Mouse (Mus musculus) regulatory T cell (primary cell): ENCODE measurements around the gene 1110059E24Rik.
"Not testable (repeated sequence)": the region's sequence is repeated elsewhere in the genome, so short reads cannot be mapped to it uniquely, and the experiment has no call there.

Source experiments
- in situ Hi-C: fragments of 300-600 bp; cut with MboI, MseI; formaldehyde crosslinking; loops from one replicate; pipeline ENCODE4 v1.15.1; 2025; ENCODE audit warnings: high pct_unique_total_duplicates

1110059E24Rik gene

DNA sequence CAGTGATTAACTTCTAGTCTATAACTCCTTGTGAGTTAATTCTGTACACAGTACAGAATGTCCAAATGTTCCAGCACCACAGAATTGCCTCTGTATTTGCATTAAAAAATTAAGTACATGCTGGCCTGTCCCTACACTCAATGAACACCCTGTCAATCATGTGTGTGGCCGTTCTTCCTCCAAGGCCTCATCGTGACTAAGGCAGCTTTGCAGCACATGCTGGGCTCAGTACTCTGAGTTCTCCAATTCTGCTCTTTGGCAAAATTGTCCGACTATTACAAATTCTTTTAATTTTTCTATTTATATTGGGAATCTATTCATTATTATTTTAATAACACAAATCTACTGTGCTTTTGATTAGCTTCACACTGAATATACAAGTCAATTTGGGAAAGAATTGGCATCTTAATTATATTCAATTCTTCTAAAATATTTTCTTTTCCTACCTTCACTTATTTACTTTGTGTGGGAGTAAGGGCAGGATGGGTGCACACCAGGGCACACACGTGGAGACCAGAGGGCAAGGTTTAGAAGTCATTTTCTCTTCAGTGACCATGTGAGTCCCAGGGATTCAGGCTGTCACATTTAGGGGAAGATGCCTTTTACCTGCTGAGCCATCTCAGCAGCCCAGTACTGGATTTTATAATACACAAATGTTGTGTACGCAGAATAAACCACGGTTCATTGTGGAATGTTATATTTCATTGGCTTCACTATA lies 26.3 kb downstream of the 1110059E24Rik start:
- in situ Hi-C loops, result no loop called here

DNA sequence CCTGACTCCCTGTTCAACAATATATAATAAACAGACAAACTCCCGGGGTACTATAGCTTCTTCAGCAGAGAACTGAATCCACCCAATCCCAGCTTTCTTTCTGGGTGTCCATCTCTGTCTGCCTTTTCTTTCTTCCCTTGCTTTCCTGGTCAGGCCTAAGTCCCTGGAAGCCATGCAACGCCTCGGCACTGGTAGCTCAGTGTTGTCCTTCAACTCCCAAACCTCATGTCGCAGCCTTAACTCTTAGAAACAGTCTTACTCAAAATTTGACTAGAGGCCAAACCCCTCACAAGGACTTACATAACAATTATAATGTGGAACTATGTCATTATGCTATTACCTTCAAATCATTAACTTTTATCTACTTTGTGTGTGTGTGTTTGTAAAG lies 28.6 kb downstream of the 1110059E24Rik start:
- in situ Hi-C loops, result no loop called here

DNA sequence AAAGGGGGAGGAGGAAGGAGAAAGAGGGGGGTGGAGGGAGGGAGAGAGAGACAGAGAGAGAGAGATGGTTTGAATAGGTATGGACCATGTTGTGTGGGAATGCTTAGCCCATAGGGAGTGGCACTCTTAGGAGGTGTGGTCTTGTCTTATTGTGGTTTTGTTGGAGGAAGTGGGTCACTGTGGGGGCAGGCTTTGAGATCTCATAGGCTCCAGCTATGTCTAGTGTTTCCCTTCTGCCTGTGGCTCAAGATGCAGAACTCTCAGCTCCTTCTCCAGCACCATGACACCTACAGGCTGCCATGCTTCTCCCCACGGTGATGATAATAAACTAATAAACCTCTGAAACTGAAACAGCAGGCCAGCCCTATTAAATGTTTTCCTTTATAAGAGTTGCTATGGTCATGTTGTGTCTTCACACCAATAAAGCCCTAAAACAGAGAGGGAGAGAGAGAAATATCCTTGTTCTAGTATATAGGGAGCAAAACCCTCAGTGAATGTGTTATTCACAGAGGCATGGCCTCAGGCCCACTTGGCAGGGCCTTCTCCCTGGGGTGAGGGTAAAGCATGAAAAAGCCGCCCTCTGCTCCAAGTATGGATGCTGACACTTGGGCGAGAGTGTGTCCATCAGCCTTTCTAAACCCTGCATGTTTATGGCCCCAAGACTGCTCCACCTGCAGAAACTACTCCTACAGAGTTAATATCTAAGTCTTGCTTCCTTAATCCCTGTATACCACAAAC lies 29.2 kb downstream of the 1110059E24Rik start:
- in situ Hi-C loops, result no loop called here

DNA sequence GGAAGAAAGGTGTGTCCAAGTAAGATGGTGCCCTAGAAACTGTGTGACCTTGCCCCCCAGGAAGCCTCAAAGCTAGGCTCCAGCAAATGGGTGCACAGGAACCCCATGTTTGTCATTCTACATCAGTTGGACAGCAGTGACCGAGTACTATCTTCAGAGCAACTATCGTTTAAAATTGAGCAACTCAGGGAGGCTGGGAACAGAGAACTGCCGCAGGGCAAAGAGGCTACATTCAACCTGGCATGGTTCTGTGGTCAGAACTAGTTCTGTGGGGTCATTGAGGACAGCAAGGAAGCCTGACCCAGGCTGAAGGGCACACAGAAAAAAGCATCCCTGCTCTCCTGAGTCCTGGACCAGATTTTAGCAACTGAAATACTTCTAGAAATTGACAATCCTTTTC lies 37.0 kb downstream of the 1110059E24Rik start:
- in situ Hi-C loops, result no loop called here

DNA sequence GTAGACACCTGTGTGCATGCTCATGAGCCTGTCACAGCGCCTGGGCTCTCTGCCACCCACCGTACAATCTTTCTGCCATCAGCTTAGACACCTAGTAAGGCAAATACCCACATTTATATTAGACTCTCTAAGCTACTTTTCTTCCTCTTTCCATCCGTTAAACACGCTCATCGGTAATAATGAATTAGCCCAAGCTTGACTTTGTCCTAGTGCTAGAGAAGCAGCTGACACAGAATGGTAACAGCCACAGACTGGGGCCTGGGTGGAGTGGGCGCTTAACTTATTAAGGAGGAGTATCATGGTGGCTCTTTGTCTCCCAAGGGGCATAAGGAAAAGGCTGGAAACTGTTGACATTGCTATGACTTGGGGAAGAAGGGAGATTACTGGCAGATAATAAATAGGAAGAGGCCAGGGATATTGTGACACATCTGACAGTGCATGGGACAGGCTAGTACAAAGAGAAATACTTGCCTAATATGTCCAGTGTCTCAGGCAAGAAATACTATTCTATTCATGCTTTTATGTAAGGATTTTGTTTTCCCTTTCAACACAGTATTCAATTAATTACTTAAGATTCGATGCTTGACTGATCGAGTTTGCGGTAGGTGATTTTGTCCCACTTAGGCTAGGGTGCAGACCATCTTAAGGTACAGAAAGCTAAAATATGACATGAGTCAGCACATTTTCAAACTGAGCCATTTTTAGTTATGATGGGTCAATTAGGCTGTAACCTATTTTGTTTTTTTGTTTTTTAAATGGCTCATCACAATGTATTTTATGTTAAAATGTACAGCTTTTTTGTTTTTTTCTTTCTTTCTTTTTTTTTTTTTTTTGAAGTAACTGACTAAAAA lies 40.8 kb downstream of the 1110059E24Rik start:
- in situ Hi-C loops, result no loop called here

DNA sequence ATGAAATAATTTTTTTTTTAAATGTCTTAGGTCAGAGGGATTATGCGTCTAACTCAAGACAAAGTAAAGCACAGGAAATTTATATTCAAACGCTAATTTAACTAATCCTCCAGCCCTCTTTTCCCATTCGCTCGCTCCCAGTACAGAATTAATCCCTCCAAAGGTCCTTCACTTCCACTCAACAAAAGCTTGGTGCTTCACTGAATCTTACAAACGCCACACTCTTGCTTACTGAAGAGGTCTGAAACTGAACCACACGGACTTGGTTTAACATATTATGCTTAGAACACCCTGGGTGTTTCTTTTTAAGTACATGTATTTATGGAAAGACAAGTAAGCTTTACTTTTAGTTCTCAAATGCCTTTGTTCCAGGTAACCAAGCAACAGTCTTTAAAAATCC lies 41.5 kb downstream of the 1110059E24Rik start:
- in situ Hi-C loops, result no loop called here

DNA sequence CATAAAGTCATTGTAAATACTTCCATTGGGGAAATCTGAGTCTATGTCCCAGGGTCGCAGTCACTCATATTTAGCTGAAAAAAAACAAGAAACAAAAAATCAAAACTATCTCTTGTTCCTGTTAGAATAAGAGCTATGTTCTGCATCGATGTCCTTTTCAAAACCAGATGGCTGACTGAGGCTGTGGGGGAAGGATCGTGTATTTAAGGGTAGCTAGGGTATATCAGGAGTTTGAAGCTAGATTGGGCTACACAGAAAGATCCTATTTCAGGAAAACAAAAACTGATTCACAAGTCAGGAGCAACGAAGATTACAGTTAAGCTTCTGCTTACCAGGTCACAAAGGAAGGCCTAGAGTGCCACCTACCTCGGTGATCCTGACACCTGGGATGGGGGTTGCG lies 42.5 kb downstream of the 1110059E24Rik start:
- in situ Hi-C loops, result no loop called here

DNA sequence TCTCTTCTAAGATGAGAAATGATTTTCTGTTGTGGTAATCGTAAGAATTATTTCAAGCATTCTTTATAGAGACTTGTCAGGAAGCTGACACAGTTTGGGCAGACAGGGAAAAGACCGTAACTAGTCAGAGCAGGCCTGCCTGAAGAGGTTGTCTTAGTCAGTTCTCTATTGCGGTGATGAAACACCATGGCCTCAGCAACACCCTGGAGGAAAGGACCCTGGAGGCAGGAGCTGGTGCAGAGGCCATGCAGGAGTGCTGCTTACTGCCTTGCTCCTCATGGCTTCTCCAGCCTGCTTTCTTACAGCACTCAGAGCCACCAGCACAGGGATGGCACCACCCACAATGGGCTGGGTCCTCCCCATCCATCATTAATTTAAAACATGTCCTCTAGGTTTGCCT lies 47.5 kb downstream of the 1110059E24Rik start:
- in situ Hi-C loops, result no loop called here

DNA sequence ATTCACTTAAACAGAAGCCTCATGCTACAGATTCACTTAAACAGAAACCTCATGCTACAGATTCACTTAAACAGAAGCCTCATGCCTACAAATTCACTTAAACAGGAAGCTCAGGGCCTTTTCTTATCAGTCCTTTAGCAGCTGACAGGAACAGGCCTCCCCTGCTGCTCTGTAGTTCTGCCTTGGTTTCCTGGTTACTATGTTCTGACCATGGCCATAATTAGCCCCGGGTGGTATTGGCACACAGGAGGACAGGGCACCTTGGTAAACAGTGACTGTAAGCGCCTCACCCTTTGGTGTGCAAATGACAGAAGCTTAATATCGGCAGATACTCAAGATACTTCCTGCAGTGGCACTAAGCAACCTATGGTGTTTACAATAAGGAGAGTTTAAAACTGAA lies 48.9 kb downstream of the 1110059E24Rik start:
- in situ Hi-C loops, result no loop called here

DNA sequence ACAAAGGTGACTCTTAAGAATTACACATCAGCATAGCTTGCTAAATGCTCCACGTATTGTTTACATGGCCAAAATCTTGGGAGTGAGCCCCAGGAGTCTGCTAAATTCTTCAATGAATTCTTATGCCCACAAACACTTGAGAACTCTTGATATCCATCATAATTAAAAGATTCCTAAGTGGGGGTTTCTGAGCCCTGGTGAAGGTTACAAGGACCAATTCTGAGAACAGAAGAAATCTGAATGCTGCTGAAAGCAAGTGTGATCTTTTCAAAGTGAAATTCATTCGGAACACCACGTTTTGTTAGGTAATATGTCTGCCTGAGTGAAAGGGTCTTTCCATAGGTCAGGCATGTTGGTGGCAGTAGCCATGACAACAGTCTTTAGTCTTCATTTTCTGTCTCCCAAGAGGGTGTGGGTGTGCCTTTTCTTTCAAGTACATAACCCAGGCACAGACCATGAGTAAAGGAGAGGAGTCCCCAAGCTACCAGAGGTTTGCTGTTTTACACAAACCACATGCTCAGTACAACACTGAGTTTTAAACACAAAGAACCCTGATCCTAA lies 51.2 kb downstream of the 1110059E24Rik start:
- in situ Hi-C loops, result no loop called here

DNA sequence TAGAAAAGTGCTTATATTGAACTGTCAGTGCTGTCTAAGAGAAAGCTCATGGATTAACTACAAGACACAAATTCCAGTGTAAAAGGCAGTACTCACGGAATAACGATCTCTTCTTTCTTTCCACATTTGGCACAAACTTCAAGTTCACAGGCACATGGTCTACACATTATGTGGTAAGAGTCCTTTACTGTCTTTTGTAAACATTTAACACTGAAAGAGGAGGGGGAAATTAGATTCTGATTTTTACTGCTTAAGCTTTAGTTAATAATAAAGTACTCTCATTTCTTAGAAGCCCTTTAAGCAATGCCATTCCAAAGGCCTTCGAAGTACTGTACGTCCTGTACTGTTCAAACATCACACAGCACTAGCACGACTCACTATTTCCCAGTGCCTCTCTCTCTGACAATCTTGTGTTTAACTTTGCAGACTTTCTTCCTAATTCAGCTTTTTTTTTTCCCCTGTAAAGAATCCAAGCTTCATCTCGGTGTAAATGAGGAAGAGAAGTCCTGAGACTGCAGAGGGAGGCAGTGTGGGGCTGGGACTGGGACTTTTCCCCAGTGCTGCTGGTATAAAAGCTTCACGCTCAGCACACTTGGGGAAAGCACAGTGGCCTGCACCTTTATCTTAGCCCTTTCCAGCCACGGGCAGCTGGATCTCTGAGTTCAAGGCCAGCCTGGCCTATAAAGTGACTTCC lies 54.0 kb downstream of the 1110059E24Rik start:
- in situ Hi-C loops, result no loop called here

DNA sequence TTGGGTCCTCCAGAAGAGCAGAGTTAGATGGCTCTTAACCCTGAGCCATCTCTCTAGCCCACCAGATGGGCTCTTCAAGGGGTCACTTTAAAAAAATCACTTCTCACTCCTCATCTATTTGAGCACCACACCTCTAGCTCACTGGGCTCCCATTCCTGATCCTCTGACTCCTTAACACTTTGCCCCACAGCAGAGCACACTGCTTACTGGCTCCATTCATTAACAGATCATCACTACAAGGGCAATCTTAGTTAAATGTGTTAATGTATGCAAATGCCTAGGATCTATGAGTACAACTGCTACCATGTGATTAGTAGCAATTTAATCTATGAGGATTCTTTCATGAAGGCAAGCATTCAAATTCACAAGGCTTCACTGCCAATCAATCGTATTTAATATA lies 58.1 kb downstream of the 1110059E24Rik start:
- in situ Hi-C loops, result no loop called here

DNA sequence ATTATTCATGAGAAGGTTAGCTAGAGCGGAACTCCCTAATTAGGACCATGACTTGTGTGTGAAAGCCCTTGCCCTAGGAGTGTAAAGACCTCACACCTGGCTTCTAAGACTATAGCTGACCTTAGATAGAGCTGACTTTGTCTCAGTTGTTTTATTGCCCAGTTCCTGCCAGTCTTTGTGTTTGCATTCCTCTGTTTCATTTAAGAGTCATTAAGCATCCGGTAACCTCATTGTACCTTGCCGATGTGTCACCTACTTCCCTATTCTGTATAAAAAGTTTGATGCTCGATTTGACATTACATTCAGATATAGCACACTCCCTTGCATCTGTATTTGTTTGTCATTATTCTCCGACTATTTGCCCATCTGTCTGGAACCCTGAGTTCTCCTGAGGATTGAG lies 60.6 kb downstream of the 1110059E24Rik start:
- in situ Hi-C loops, result not testable (repeated sequence)

DNA sequence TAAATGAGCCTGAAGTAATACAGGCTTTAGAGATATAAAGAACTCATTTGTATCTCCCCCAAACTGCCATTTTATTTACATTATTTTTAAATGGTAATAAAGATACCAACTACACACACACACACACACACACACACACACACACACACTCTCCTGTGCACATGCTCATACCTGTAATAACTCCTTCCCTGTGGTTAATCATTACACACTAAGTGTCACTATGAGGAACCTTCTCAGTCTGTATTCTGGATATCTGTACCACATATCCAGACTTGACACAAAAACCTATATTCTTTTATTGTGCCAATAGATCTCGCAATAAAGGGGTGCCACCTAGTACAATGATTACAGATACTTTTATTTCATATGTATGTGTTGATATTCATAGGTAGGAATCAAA lies 62.9 kb downstream of the 1110059E24Rik start:
- in situ Hi-C loops, result no loop called here

DNA sequence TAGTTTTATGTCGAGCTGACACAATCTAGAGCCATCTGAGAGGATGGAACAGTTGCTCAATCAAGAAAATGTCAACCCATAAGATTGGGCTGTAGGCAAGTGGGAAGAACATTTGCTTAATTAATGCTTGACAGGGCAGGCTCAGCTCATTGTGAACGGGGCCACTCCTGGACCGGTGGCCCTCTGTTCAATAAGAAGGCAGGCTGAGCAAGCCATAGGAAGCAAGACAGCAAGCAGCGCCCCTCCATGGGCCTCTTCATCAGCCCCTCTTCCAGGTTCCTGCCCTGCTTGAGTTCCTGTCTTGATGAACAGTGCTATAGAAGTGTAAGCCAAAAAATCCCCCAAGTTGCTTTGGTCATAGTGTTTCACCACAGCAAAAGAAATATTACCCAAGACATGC lies 65.2 kb downstream of the 1110059E24Rik start:
- in situ Hi-C loops, result no loop called here

DNA sequence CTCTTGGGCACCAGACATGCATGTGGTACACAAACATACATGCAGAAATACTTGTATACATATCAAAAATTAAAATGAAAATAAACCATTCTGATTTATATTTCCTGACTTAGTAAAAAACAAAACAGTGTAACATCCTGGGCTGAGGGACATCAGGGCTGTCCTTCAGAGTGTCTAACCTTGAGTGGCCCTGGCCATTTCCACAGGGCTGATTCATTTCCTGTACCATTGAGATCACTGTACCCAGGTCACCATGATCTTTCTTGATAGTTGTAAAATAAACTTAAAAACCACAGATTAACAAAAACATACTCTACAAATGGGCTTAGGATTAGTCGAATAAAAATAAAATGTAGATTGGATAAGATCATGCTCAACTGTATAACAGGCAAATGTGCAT lies 66.2 kb downstream of the 1110059E24Rik start:
- in situ Hi-C loops, result no loop called here

DNA sequence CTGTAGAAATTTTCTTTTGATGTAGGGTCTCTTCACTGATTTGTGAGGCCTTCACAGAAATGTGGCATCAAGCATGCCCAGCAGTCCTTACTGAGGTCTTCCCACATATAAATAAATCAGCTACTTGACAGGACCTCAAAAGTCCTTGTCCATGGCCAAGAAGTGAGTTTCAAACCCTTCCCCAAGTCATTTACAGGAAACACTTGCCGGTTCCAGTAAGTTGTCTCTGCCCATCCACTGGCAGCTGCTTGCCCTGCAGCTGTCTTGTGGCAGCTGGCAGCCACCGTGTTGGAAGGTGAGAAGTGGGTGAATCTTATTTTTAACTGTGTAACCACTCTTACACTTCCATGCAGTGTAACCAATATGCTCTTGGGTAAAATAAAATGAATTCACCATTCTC lies 66.9 kb downstream of the 1110059E24Rik start:
- in situ Hi-C loops, result no loop called here

DNA sequence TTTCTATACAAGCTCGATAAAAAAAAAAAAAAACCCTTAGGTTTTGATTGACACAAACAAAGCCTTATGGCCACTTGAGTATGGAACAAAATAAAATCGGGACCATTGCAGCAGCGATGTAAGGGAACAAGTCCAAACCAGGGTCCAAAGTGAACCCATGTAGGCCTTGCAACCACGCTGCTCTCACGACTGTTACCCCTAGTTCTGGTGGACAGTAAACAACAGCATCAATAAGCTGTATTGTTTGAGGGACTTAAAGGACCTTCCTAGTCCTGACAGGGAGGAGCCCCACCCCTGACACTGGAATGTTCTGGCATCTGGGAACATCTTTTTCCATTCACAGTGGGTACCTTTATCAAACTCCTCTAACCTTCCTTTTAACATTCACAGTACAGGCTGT lies 68.8 kb downstream of the 1110059E24Rik start:
- in situ Hi-C loops, result no loop called here

DNA sequence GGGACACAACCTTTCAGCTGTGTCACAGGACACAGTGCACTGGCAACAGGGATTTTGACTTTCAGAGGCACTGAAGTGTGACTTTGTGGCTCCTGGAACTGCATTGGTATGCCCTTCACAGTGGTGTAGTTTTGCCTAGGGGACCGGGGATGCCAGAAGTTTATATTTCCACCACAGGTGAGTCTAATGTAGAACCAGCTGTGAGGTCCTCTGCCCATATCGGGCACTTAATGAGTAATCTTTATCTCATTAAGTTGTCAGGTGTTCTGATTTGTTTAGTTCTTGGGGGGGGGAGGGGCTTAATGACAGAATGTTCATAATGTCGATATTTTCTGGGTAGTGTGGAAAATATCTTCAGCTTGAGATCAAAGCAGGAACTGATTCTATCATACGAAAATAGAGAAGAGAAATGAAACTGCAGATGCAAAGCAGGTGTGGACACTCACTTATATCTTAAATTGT lies 69.2 kb downstream of the 1110059E24Rik start:
- in situ Hi-C loops, result no loop called here

DNA sequence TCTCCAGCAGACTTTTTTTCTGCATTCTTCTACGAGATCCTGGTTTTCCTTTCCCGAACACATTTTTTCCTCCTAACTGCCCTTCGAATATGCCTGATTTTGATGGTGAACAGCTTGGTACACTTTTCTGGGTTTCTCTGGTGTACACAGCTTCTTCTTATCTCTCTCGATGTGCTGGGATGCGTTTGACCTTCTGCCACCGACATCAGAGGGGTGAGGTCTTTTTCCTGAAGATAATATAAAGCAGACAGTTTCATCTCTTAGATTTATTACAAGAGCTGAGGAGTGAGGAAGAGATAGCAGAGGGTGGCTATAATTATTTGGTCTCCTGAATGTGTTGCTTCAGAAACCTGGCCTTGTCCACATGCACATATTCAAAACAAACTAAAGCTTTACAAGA lies 71.4 kb downstream of the 1110059E24Rik start:
- in situ Hi-C loops, result no loop called here

DNA sequence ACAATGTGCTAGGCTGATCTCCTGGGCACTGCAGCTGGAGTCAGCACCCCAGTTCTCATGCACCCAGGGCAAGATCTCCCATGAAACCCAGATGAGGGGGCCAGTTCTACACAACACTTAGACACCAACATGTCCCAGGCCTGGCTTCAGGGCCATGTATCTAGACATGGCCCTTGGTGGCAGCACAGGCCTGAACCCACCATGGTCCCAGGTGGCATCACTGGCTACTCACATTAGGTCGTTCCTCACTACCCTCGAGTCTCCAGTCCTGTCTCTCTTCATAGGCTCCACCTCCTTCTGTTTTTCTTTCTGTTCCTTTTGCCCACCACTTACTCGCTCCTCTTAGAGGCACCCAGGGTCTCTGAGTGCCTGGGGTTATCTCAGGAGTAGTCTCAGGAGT lies 72.9 kb downstream of the 1110059E24Rik start:
- in situ Hi-C loops, result no loop called here
